Comparison of ENCODE assay signal across 8 mouse cellular contexts in the genomic region with DNA sequence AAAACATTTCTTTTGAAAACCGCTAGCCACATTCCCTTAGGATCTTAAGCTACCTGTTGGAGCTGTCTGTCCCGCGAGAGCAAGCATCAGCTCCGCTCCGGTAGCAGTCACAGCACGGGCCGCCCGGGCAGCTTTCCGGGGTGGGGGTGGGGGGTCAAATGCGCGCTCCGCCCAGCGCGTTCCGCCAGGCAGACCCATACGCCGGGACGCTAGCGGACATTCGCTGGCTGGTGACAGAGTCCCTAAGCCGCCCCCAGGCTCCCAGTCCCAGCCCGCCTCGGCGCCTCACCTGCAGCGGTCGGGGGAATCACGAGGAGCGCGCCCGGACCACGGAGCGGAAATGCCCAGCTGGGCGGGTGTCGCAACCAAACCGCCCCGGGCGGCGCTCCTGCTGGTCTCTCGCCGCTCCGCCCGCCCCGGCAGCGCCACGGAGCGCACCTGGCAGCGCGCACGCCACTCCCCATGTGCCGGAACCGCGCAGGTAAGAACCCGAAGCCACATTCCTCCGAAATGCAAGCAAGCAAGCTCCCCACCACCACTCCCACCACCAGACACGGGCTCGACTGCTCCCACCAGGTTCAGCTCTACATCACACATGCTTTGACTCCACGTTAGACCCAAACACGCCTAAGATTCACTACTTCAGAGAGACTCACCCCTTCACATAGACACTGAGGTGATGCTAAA. TPM values are rescaled to one million over a fixed set of nuclear protein-coding genes. Genes with fewer than 3 reads are reported as not detected.
DNase-seq lines count a peak whose midpoint lies in the region; ATAC-seq and TF ChIP-seq lines count a peak whose summit lies in the region.

No protein-coding gene starts in this region.

- intact Hi-C loops in heart, postnatal 36 days (cut with DNase I), result no loop called here

- H3K4me3 ChIP-seq in forebrain, postnatal 0 days (ENCODE audit: low read depth, low read length), result peak overlapping the region; percentile 57
- peak overlapping the region; percentile 83 for H3K4me3 ChIP-seq in layer of hippocampus, adult 2 months
- H3K4me3 ChIP-seq in lung, embryonic 16.5 days (ENCODE audit: low read length), result peak overlapping the region; percentile 57

- H3K27me3 ChIP-seq in forebrain, postnatal 0 days (ENCODE audit: insufficient read depth, low read length), result 0 out of 2 replicates have a peak, but pooled peaks cover 3% of the 10 kb centered on the region
- H3K27me3 ChIP-seq in lung, embryonic 16.5 days (ENCODE audit: control insufficient read depth, insufficient read depth, low read depth, low read length), result no peaks in the 10 kb centered on the region

- WGBS in forebrain, postnatal 0 days, result under 1% methylated on average over 53 of the region's 58 CpGs
- WGBS in lung, embryonic 16.5 days, result under 1% methylated on average over 57 of the region's 58 CpGs

- peak; percentile 37 for DNase-seq in MEL-GATA-1-ER (ENCODE audit: extremely low read depth, low read depth)
- DNase-seq in cerebellum, adult 18-20 months, result peak; percentile 75 to 88
- peak; percentile 39 for DNase-seq in forebrain, postnatal 0 days
- peak; percentile 60 to 73 for DNase-seq in heart, postnatal 36 days
- DNase-seq in layer of hippocampus, adult 2 months (ENCODE audit: low spot score in 2 of 2), result peak; percentile 21 to 28
- peak; percentile 25 for DNase-seq in ovary, postnatal 10 days (ENCODE audit: low spot score)
- DNase-seq in thymus, postnatal 0 days (ENCODE audit: low spot score), result peak; percentile 69

- H3K27ac ChIP-seq in forebrain, postnatal 0 days (ENCODE audit: low read depth, low read length), result no peak overlapping the region
- peak overlapping the region; percentile 74 for H3K27ac ChIP-seq in layer of hippocampus, adult 2 months
- 0 out of 2 replicates have a peak overlapping the region, but pooled peaks have one; percentile 6 for H3K27ac ChIP-seq in lung, embryonic 16.5 days (ENCODE audit: low read length)

- no peaks in the 10 kb centered on the region for H3K36me3 ChIP-seq in forebrain, postnatal 0 days (ENCODE audit: insufficient read depth)
- no peaks in the 10 kb centered on the region for H3K36me3 ChIP-seq in lung, embryonic 16.5 days (ENCODE audit: control insufficient read depth, insufficient read depth, low read length)

- peak; percentile 82 for ATAC-seq in forebrain, postnatal 0 days
- peak; percentile 90 for ATAC-seq in lung, embryonic 16.5 days (ENCODE audit: low read depth)

- TF ChIP-seq CTCF in forebrain, postnatal 0 days (IDR thresholded peaks at IDR 0.05; ENCODE audit: low read depth), result peak; percentile 2; the same call in 1 of the 2 replicates
- TF ChIP-seq CTCF in layer of hippocampus, adult 2 months (conservative IDR thresholded peaks at IDR 0.05), result no peak

- no peaks in the 10 kb centered on the region for H3K4me1 ChIP-seq in forebrain, postnatal 0 days (ENCODE audit: insufficient read depth)
- peaks cover 6% of the 10 kb centered on the region; the same call in 1 of the 2 replicates for H3K4me1 ChIP-seq in lung, embryonic 16.5 days (replicated peaks; ENCODE audit: control insufficient read depth, insufficient read depth, low read length)

- H3K9ac ChIP-seq in forebrain, postnatal 0 days, result peak overlapping the region; percentile 56
- H3K9ac ChIP-seq in lung, embryonic 16.5 days (ENCODE audit: low read length), result peak overlapping the region; percentile 63

- 0 out of 2 replicates have a peak, but pooled peaks cover 3% of the 10 kb centered on the region for H3K9me3 ChIP-seq in forebrain, postnatal 0 days (ENCODE audit: low read length)
- H3K9me3 ChIP-seq in lung, embryonic 16.5 days (ENCODE audit: control insufficient read depth, low read length), result no peaks in the 10 kb centered on the region

- peak overlapping the region; percentile 98 for H3K4me2 ChIP-seq in forebrain, postnatal 0 days (ENCODE audit: low read depth)
- peak overlapping the region; percentile 83 for H3K4me2 ChIP-seq in lung, embryonic 16.5 days (ENCODE audit: low read depth, low read length)

RNA-seq across cellular contexts. Expression of a gene that starts 0.6 kb away (rescaled TPM):
- total RNA-seq in forebrain, postnatal 0 days (2014; rRNA removed), result 16.4 and 18.8 TPM in 2 replicates
- 16.1 and 19.2 TPM in 2 replicates for polyA plus RNA-seq in forebrain, postnatal 0 days (2015; fragmentation: Nextera tagmentation; extraction: Ambion mirVana)
- total RNA-seq in heart, postnatal 36 days (2021), result 10 to 100 TPM; 23.2 to 25.1 TPM
- 10 to 100 TPM; 32.1 to 34.3 TPM for total RNA-seq in layer of hippocampus, adult 2 months (2021)
- 15.2 and 17.7 TPM in 2 replicates for polyA plus RNA-seq in lung, embryonic 16.5 days (2015; fragmentation: Nextera tagmentation; extraction: Ambion mirVana)
- 24.9 and 25.0 TPM in 2 replicates for polyA plus RNA-seq in thymus, postnatal 0 days (2015; fragmentation: Nextera tagmentation; extraction: Ambion mirVana)

Comparison
In these comparisons a context has a peak if more than half of its experiments do, and no peak if none do; other contexts are left out.
1. DNase-seq: peak in every context shown above with its lines; median percentile 82 in cerebellum, adult 18-20 months; 69 in thymus, postnatal 0 days; 66 in heart, postnatal 36 days; 39 in forebrain, postnatal 0 days; 37 in MEL-GATA-1-ER; 25 in ovary, postnatal 10 days; 24 in layer of hippocampus, adult 2 months.